Mouse (Mus musculus): ENCODE data around the gene Mapkapk2. TPM values are rescaled to one million over a fixed set of nuclear protein-coding genes. Genes with fewer than 3 reads are reported as not detected.

The Mapkapk2 gene
- polyA plus RNA-seq, 1 experiment, result 87.6 TPM

GRCm38 (mm10) chr1:131012494-131012893, 85.1 kb downstream of the Mapkapk2 start:
- Histone ChIP-seq H3K4me3 (ENCODE audit: insufficient read depth, low read depth, low read length) (no peak overlapping the region), H3K4me1 (ENCODE audit: control insufficient read depth, insufficient read depth, insufficient read length, low read length) (no peaks in the 10 kb centered on the region), H3K27ac (replicated peaks; ENCODE audit: low read depth, low read length) (no peak overlapping the region)

- Histone ChIP-seq H3K4me1 (ENCODE audit: control insufficient read depth, insufficient read depth, insufficient read length, low read length) (no peaks in the 10 kb centered on the region), H3K4me3 (ENCODE audit: insufficient read depth, low read depth, low read length) (no peak overlapping the region), H3K27ac (replicated peaks; ENCODE audit: low read depth, low read length) (no peak overlapping the region)
Observed at GRCm38 (mm10) chr1:131010201-131011153, 87.1 kb downstream of the Mapkapk2 start.

- Histone ChIP-seq H3K4me3 (ENCODE audit: insufficient read depth, low read depth, low read length) (no peak overlapping the region), H3K4me1 (ENCODE audit: control insufficient read depth, insufficient read depth, insufficient read length, low read length) (no peaks in the 10 kb centered on the region), H3K27ac (replicated peaks; ENCODE audit: low read depth, low read length) (no peak overlapping the region)
Observed at GRCm38 (mm10) chr1:131006069-131006468, 91.6 kb downstream of the Mapkapk2 start.

Other genes with a start within 250 kb of the Mapkapk2 start
- gene Fcmr, start 232.2 kb downstream of the Mapkapk2 start, polyA plus RNA-seq (2012; ENCODE audit: insufficient read depth, insufficient read length, missing spikeins), result not detected in 2 replicates
- gene Il24, start 210.4 kb downstream of the Mapkapk2 start, polyA plus RNA-seq (2012; ENCODE audit: insufficient read depth, insufficient read length, missing spikeins), result not detected in 2 replicates
- gene Il20, start 186.4 kb downstream of the Mapkapk2 start, polyA plus RNA-seq (2012; ENCODE audit: insufficient read depth, insufficient read length, missing spikeins), result not detected in 2 replicates
- not detected in 2 replicates for gene Il19, start 157.7 kb downstream of the Mapkapk2 start, polyA plus RNA-seq (2012; ENCODE audit: insufficient read depth, insufficient read length, missing spikeins)
- not detected in 2 replicates for gene Il10, start 78.0 kb downstream of the Mapkapk2 start, polyA plus RNA-seq (2012; ENCODE audit: insufficient read depth, insufficient read length, missing spikeins)
- gene Dyrk3, start 40.5 kb upstream of the Mapkapk2 start, polyA plus RNA-seq (2012; ENCODE audit: insufficient read depth, insufficient read length, missing spikeins), result not detected in 2 replicates
- gene Eif2d, start 55.4 kb upstream of the Mapkapk2 start, polyA plus RNA-seq (2012; ENCODE audit: insufficient read depth, insufficient read length, missing spikeins), result 21.0 and 24.0 TPM in 2 replicates
- 0.50 and 0.99 TPM in 2 replicates for gene Rassf5, start 147.4 kb upstream of the Mapkapk2 start, polyA plus RNA-seq (2012; ENCODE audit: insufficient read depth, insufficient read length, missing spikeins)
- gene Ikbke, start 181.8 kb upstream of the Mapkapk2 start, polyA plus RNA-seq (2012; ENCODE audit: insufficient read depth, insufficient read length, missing spikeins), result 1.0 TPM in 2 replicates